Comparison of ENCODE assay signal across 18 mouse cellular contexts in genomic region chr17:29407405-29407804, GRCm38 (mm10). TPM values are rescaled to one million over a fixed set of nuclear protein-coding genes. Genes with fewer than 3 reads are reported as not detected.
DNase-seq lines count a peak whose midpoint lies in the region; ATAC-seq and TF ChIP-seq lines count a peak whose summit lies in the region.
"Had no signal": no experiment of that assay in that cellular context is flagged by ENCODE, and none has a peak within 500 bp of the region (broad histone marks: within the 10 kb centered on the region; RNA-seq: fewer than 3 reads in every experiment).

No protein-coding gene starts in this region.

- no peak overlapping the region for H3K27ac ChIP-seq in intestine, embryonic 14.5 days (ENCODE audit: low read depth)
- H3K27ac ChIP-seq in intestine, embryonic 15.5 days: no peak overlapping the region
- H3K27ac ChIP-seq in liver, embryonic 14.5 days: no peak overlapping the region
- H3K27ac ChIP-seq in liver, embryonic 11.5 days (ENCODE audit: low read depth, low read length): no peak overlapping the region
- H3K27ac ChIP-seq: embryonic facial prominence, embryonic 13.5 days; heart, embryonic 13.5 days had no signal

- no peaks in the 10 kb centered on the region for H3K36me3 ChIP-seq in intestine, embryonic 14.5 days (ENCODE audit: control insufficient read depth, insufficient read depth, low read length)
- H3K36me3 ChIP-seq in intestine, embryonic 15.5 days: no peaks in the 10 kb centered on the region
- H3K36me3 ChIP-seq in liver, embryonic 14.5 days (replicated peaks; ENCODE audit: control insufficient read depth, insufficient read depth, low read depth): no peaks in the 10 kb centered on the region
- no peaks in the 10 kb centered on the region for H3K36me3 ChIP-seq in liver, embryonic 11.5 days (ENCODE audit: control insufficient read depth, insufficient read depth, low read length)
- H3K36me3 ChIP-seq: embryonic facial prominence, embryonic 13.5 days; heart, embryonic 13.5 days had no signal

- 68% methylated on average over 5 of the region's 5 CpGs for WGBS in intestine, embryonic 14.5 days
- 75% methylated on average over 5 of the region's 5 CpGs for WGBS in intestine, embryonic 15.5 days
- WGBS in liver, embryonic 14.5 days (ENCODE audit: insufficient replicate concordance): 64% methylated on average over 5 of the region's 5 CpGs
- 84% methylated on average over 5 of the region's 5 CpGs for WGBS in liver, embryonic 11.5 days

- H3K9ac ChIP-seq in intestine, embryonic 14.5 days (ENCODE audit: low read length): no peak overlapping the region
- no peak overlapping the region for H3K9ac ChIP-seq in intestine, embryonic 15.5 days
- no peak overlapping the region for H3K9ac ChIP-seq in liver, embryonic 14.5 days (replicated peaks)
- no peak overlapping the region for H3K9ac ChIP-seq in liver, embryonic 11.5 days (ENCODE audit: low read depth, low read length)
- H3K9ac ChIP-seq: embryonic facial prominence, embryonic 13.5 days; heart, embryonic 13.5 days had no signal

- no peak overlapping the region for H3K4me2 ChIP-seq in intestine, embryonic 14.5 days (ENCODE audit: low read length)
- H3K4me2 ChIP-seq in intestine, embryonic 15.5 days (replicated peaks): no peak overlapping the region
- no peak overlapping the region for H3K4me2 ChIP-seq in liver, embryonic 14.5 days (ENCODE audit: low read depth)
- no peak overlapping the region for H3K4me2 ChIP-seq in liver, embryonic 11.5 days
- H3K4me2 ChIP-seq: embryonic facial prominence, embryonic 13.5 days; heart, embryonic 13.5 days had no signal

- no peak for DNase-seq in intestine, embryonic 14.5 days (ENCODE audit: low spot score)
- peak; percentile 14 to 56 for DNase-seq in kidney, postnatal 25 days
- no peak for DNase-seq in kidney, postnatal 10 days
- no peak for DNase-seq in liver, embryonic 14.5 days (ENCODE audit: low read depth in 3 of 3, low spot score in 3 of 3)
- no peak for DNase-seq in liver, embryonic 11.5 days (ENCODE audit: low spot score)
- DNase-seq in yolk sac, embryonic 10.5 days (ENCODE audit: low spot score): peak; percentile 66
- DNase-seq in thymus, adult 18-20 months: no peak
- DNase-seq: adrenal gland, postnatal 10 days; cerebellum, adult 11-12 months; cerebellum, adult 9-10 months; cerebellum, postnatal 25 days; gastrocnemius, postnatal 36 days; heart, adult 11 months; heart, postnatal 36 days had no signal

- TF ChIP-seq CTCF in liver, embryonic 14.5 days (IDR thresholded peaks at IDR 0.05; ENCODE audit: low read depth): no peak

- no peak for TF ChIP-seq EP300 in liver, embryonic 14.5 days (IDR thresholded peaks at IDR 0.05; ENCODE audit: low read depth)

- ATAC-seq in intestine, embryonic 14.5 days (replicated peaks; ENCODE audit: low FRiP score, low TSS enrichment, low read depth): 0 out of 2 replicates have a peak, but pooled peaks have one; percentile 19
- no peak for ATAC-seq in intestine, embryonic 15.5 days
- 0 out of 2 replicates have a peak, but pooled peaks have one; percentile 19 for ATAC-seq in liver, embryonic 14.5 days (ENCODE audit: insufficient read depth)
- no peak for ATAC-seq in liver, embryonic 11.5 days (replicated peaks; ENCODE audit: low FRiP score)
- ATAC-seq: forebrain, embryonic 14.5 days had no signal

- no peaks in the 10 kb centered on the region for H3K4me1 ChIP-seq in intestine, embryonic 14.5 days (replicated peaks; ENCODE audit: control insufficient read depth, insufficient read depth, low read length)
- H3K4me1 ChIP-seq in intestine, embryonic 15.5 days (replicated peaks): no peaks in the 10 kb centered on the region
- peaks cover 4 to 6% of the 10 kb centered on the region in 2 experiments; a peak in 2 of 4 replicates for H3K4me1 ChIP-seq in liver, embryonic 14.5 days (replicated peaks; ENCODE audit: control insufficient read depth in 2 of 2, insufficient read depth in 2 of 2, low read length in 1 of 2)
- H3K4me1 ChIP-seq in liver, embryonic 11.5 days (replicated peaks; ENCODE audit: control insufficient read depth, insufficient read depth, low read length): 0 out of 2 replicates have a peak, but pooled peaks cover 4% of the 10 kb centered on the region
- H3K4me1 ChIP-seq: embryonic facial prominence, embryonic 13.5 days had no signal

- no peaks in the 10 kb centered on the region for H3K27me3 ChIP-seq in intestine, embryonic 14.5 days (replicated peaks; ENCODE audit: control insufficient read depth, insufficient read depth, low read length)
- H3K27me3 ChIP-seq in intestine, embryonic 15.5 days (replicated peaks): no peaks in the 10 kb centered on the region
- no peaks in the 10 kb centered on the region for H3K27me3 ChIP-seq in liver, embryonic 14.5 days (ENCODE audit: control insufficient read depth, insufficient read depth, low read length)
- H3K27me3 ChIP-seq in liver, embryonic 11.5 days (replicated peaks; ENCODE audit: control insufficient read depth, insufficient read depth, low read length): no peaks in the 10 kb centered on the region; the same call in 1 of the 2 replicates
- H3K27me3 ChIP-seq: embryonic facial prominence, embryonic 13.5 days had no signal

- H3K4me3 ChIP-seq in intestine, embryonic 14.5 days (ENCODE audit: low read depth, low read length): no peak overlapping the region
- H3K4me3 ChIP-seq in intestine, embryonic 15.5 days (replicated peaks): no peak overlapping the region
- H3K4me3 ChIP-seq in liver, embryonic 14.5 days (ENCODE audit: insufficient read depth in 1 of 2, low read depth in 2 of 2, low read length in 2 of 2): no peak overlapping the region
- no peak overlapping the region for H3K4me3 ChIP-seq in liver, embryonic 11.5 days (ENCODE audit: low read depth, low read length)
- H3K4me3 ChIP-seq: embryonic facial prominence, embryonic 13.5 days; heart, embryonic 13.5 days had no signal

- H3K9me3 ChIP-seq in intestine, embryonic 14.5 days (ENCODE audit: control insufficient read depth, low read length): no peaks in the 10 kb centered on the region
- H3K9me3 ChIP-seq in intestine, embryonic 15.5 days: no peaks in the 10 kb centered on the region
- no peaks in the 10 kb centered on the region for H3K9me3 ChIP-seq in liver, embryonic 14.5 days (ENCODE audit: control insufficient read depth, low read length)
- H3K9me3 ChIP-seq in liver, embryonic 11.5 days (ENCODE audit: control insufficient read depth, low read length): no peaks in the 10 kb centered on the region
- H3K9me3 ChIP-seq: embryonic facial prominence, embryonic 13.5 days; heart, embryonic 13.5 days had no signal

RNA-seq across cellular contexts. Expression of gene Fgd2, which starts 46.7 kb away (rescaled TPM):
- 13.9 and 15.4 TPM in 2 replicates for polyA plus RNA-seq in intestine, embryonic 14.5 days (2014; fragmentation: Nextera tagmentation; extraction: Ambion mirVana)
- polyA plus RNA-seq in intestine, embryonic 15.5 days (2015; fragmentation: Nextera tagmentation; extraction: Ambion mirVana): 10.5 and 12.3 TPM in 2 replicates
- polyA plus RNA-seq in liver, embryonic 14.5 days (2012; rRNA removed): 8.5 and 8.6 TPM in 2 replicates
- polyA plus RNA-seq in liver, embryonic 14.5 days (2014; fragmentation: Nextera tagmentation; extraction: Ambion mirVana): 3.8 and 4.0 TPM in 2 replicates
- 6.0 and 6.7 TPM in 2 replicates for polyA plus RNA-seq in liver, embryonic 11.5 days (2014; fragmentation: Nextera tagmentation; extraction: Ambion mirVana)

RNA-seq across cellular contexts. Expression of gene Mtch1, which starts 59.7 kb away (rescaled TPM):
- 292 and 324 TPM in 2 replicates for polyA plus RNA-seq in intestine, embryonic 14.5 days (2014; fragmentation: Nextera tagmentation; extraction: Ambion mirVana)
- 235 and 275 TPM in 2 replicates for polyA plus RNA-seq in intestine, embryonic 15.5 days (2015; fragmentation: Nextera tagmentation; extraction: Ambion mirVana)
- polyA plus RNA-seq in liver, embryonic 14.5 days (2012; rRNA removed): 61.1 and 69.0 TPM in 2 replicates
- polyA plus RNA-seq in liver, embryonic 14.5 days (2014; fragmentation: Nextera tagmentation; extraction: Ambion mirVana): 54.3 and 64.3 TPM in 2 replicates
- polyA plus RNA-seq in liver, embryonic 11.5 days (2014; fragmentation: Nextera tagmentation; extraction: Ambion mirVana): 147 and 149 TPM in 2 replicates

Comparison
In these comparisons a context has a peak if more than half of its experiments do, and no peak if none do; other contexts are left out.
1. ATAC-seq: peak in intestine, embryonic 14.5 days (single experiment) and liver, embryonic 14.5 days (single experiment); none in intestine, embryonic 15.5 days (single experiment) and liver, embryonic 11.5 days (single experiment).
2. DNase-seq: peak in kidney, postnatal 25 days (2 of 2) and yolk sac, embryonic 10.5 days (single experiment); none in intestine, embryonic 14.5 days (single experiment), kidney, postnatal 10 days (single experiment), liver, embryonic 14.5 days (0 of 3), liver, embryonic 11.5 days (single experiment) and thymus, adult 18-20 months (0 of 2).